Mouse (Mus musculus) embryonic facial prominence, embryonic 15.5 days (tissue): Measurements from ENCODE around the gene Atp1a4. TPM values are rescaled to one million over a fixed set of nuclear protein-coding genes. Genes with fewer than 3 reads are reported as not detected.
"Not testable (repeated sequence)": the region's sequence is repeated elsewhere in the genome, so short reads cannot be mapped to it uniquely, and the experiment has no call there.

ENCODE experiments used
- ATAC-seq: fragments of 200-750 bp; cut with Nextera tagmentation; 2 replicates; pipeline ENCODE4 v1.8.0; 2017; ENCODE audit warnings: low read depth, moderate TSS enrichment; ENCODE audit not compliant: insufficient number of reproducible peaks, low FRiP score, low TSS enrichment
- H3K27ac ChIP-seq: fragments of 300-500 bp; sonication (generic); replicated peaks from 2 replicates; pipeline ENCODE4 v1.5.1; 2015; ENCODE audit warnings: mild to moderate bottlenecking, inconsistent platforms
- H3K27me3 ChIP-seq: fragments of 300-500 bp; sonication (generic); 2 replicates; pipeline ENCODE4 v1.6.1; 2015; ENCODE audit warnings: inconsistent platforms
- H3K36me3 ChIP-seq: fragments of 300-500 bp; sonication (generic); 2 replicates; pipeline ENCODE4 v1.6.1; 2015; ENCODE audit warnings: mild to moderate bottlenecking, inconsistent platforms
- H3K4me1 ChIP-seq: fragments of 300-500 bp; sonication (generic); 2 replicates; pipeline ENCODE4 v1.6.1; 2015; ENCODE audit warnings: inconsistent platforms
- H3K4me2 ChIP-seq: fragments of 300-500 bp; sonication (generic); replicated peaks from 2 replicates; pipeline ENCODE4 v1.6.1; 2015; ENCODE audit warnings: mild to moderate bottlenecking, inconsistent platforms
- H3K4me3 ChIP-seq: fragments of 300-500 bp; sonication (generic); replicated peaks from 2 replicates; pipeline ENCODE4 v1.5.1; 2015; ENCODE audit warnings: mild to moderate bottlenecking, inconsistent platforms
- H3K9ac ChIP-seq: fragments of 300-500 bp; sonication (generic); 2 replicates; pipeline ENCODE4 v1.6.1; 2015; ENCODE audit warnings: inconsistent platforms
- H3K9me3 ChIP-seq: fragments of 300-500 bp; sonication (generic); replicated peaks from 2 replicates; pipeline ENCODE4 v1.6.1; 2016; ENCODE audit warnings: inconsistent platforms
- WGBS: fragments of 180-500 bp; shearing (Covaris S2); methylation state at CpG from one replicate; pipeline ENCODE4 v1.1.7; 2015; 5-methylcytosine and 5-hydroxymethylcytosine counted together
- polyA plus RNA-seq: library from polyadenylated mRNA; unstranded; fragments of >200 nt; fragmentation: Nextera tagmentation; extraction: Ambion mirVana; gene quantifications from 2 replicates; pipeline ENCODE4 v1.2.1, GENCODE M21; 2015

Atp1a4 gene
- polyA plus RNA-seq, 1 experiment from 2014 or later: not detected

- no peak overlapping the region for H3K27ac ChIP-seq
- 0 out of 2 replicates have a peak, but pooled peaks cover 3% of the 10 kb centered on the region for H3K4me1 ChIP-seq
- ATAC-seq: no peak
- H3K36me3 ChIP-seq: no peaks in the 10 kb centered on the region
- H3K4me2 ChIP-seq: no peak overlapping the region
- H3K9ac ChIP-seq: no peak overlapping the region
- H3K9me3 ChIP-seq: no peaks in the 10 kb centered on the region
- H3K27me3 ChIP-seq: peaks cover 7% of the 10 kb centered on the region; the same call in 1 of the 2 replicates
- H3K4me3 ChIP-seq: no peak overlapping the region
- 68% methylated on average over 4 of the region's 4 CpGs for WGBS
These were observed 11.0 kb downstream of the Atp1a4 start for GRCm38 (mm10) chr1:172247216-172247615.

GRCm38 (mm10) chr1:172244645-172245044 is 13.6 kb downstream of the Atp1a4 start:
- H3K4me1 ChIP-seq, H3K4me3 ChIP-seq, ATAC-seq, H3K27ac ChIP-seq, H3K4me2 ChIP-seq, H3K9me3 ChIP-seq, H3K9ac ChIP-seq, H3K27me3 ChIP-seq, H3K36me3 ChIP-seq: not testable (repeated sequence)
- WGBS: 46% methylated on average over 23 of the region's 23 CpGs

- H3K4me2 ChIP-seq: no peak overlapping the region
- H3K4me3 ChIP-seq: no peak overlapping the region
- 25% methylated on average over 16 of the region's 16 CpGs for WGBS
- H3K9me3 ChIP-seq: no peaks in the 10 kb centered on the region
- peaks cover 7% of the 10 kb centered on the region; the same call in 1 of the 2 replicates for H3K27me3 ChIP-seq
- H3K27ac ChIP-seq: no peak overlapping the region
- H3K4me1 ChIP-seq: 0 out of 2 replicates have a peak, but pooled peaks cover 3% of the 10 kb centered on the region
- H3K9ac ChIP-seq: no peak overlapping the region
- no peak for ATAC-seq
- no peaks in the 10 kb centered on the region for H3K36me3 ChIP-seq
These were observed 14.5 kb downstream of the Atp1a4 start for GRCm38 (mm10) chr1:172243547-172244205.

GRCm38 (mm10) chr1:172242401-172242800 is 15.8 kb downstream of the Atp1a4 start:
- ATAC-seq: peak; percentile 81
- Histone ChIP-seq H3K36me3 (no peaks in the 10 kb centered on the region), H3K9ac (no peak overlapping the region), H3K4me2 (no peak overlapping the region), H3K4me1 (0 out of 2 replicates have a peak, but pooled peaks cover 3% of the 10 kb centered on the region), H3K4me3 (no peak overlapping the region), H3K9me3 (no peaks in the 10 kb centered on the region), H3K27ac (no peak overlapping the region; the same call in 1 of the 2 replicates), H3K27me3 (peaks cover 7% of the 10 kb centered on the region; the same call in 1 of the 2 replicates)
- WGBS: 25% methylated on average over 2 of the region's 2 CpGs

- no peaks in the 10 kb centered on the region for H3K9me3 ChIP-seq
- 0 out of 2 replicates have a peak, but pooled peaks cover 3% of the 10 kb centered on the region for H3K4me1 ChIP-seq
- peaks cover 7% of the 10 kb centered on the region; the same call in 1 of the 2 replicates for H3K27me3 ChIP-seq
- WGBS: 63% methylated on average over 6 of the region's 6 CpGs
- no peak for ATAC-seq
- no peak overlapping the region for H3K27ac ChIP-seq
- no peak overlapping the region for H3K4me3 ChIP-seq
- no peak overlapping the region for H3K4me2 ChIP-seq
- no peak overlapping the region for H3K9ac ChIP-seq
- no peaks in the 10 kb centered on the region for H3K36me3 ChIP-seq
These were observed 17.1 kb downstream of the Atp1a4 start for GRCm38 (mm10) chr1:172240945-172241708.

GRCm38 (mm10) chr1:172229215-172229614 is 29.0 kb downstream of the Atp1a4 start:
- H3K27me3 ChIP-seq: no peaks in the 10 kb centered on the region
- ATAC-seq: no peak
- 84% methylated on average over 1 of the region's 1 CpGs for WGBS
- H3K9me3 ChIP-seq: no peaks in the 10 kb centered on the region
- no peak overlapping the region for H3K4me3 ChIP-seq
- H3K4me2 ChIP-seq: no peak overlapping the region
- no peaks in the 10 kb centered on the region for H3K4me1 ChIP-seq
- H3K36me3 ChIP-seq: no peaks in the 10 kb centered on the region
- no peak overlapping the region for H3K9ac ChIP-seq
- no peak overlapping the region for H3K27ac ChIP-seq

GRCm38 (mm10) chr1:172228209-172228608 is 30.0 kb downstream of the Atp1a4 start:
- Histone ChIP-seq H3K36me3 (no peaks in the 10 kb centered on the region), H3K9me3 (no peaks in the 10 kb centered on the region), H3K9ac (no peak overlapping the region), H3K4me2 (no peak overlapping the region), H3K4me1 (no peaks in the 10 kb centered on the region), H3K27ac (no peak overlapping the region), H3K27me3 (no peaks in the 10 kb centered on the region), H3K4me3 (no peak overlapping the region)
- ATAC-seq: no peak
- WGBS: 77% methylated on average over 2 of the region's 2 CpGs

GRCm38 (mm10) chr1:172221297-172222063 is 36.7 kb downstream of the Atp1a4 start:
- H3K4me3 ChIP-seq: no peak overlapping the region
- peak overlapping the region; percentile 83 for H3K27ac ChIP-seq
- 30% methylated on average over 11 of the region's 11 CpGs for WGBS
- H3K9me3 ChIP-seq: no peaks in the 10 kb centered on the region
- H3K27me3 ChIP-seq: no peaks in the 10 kb centered on the region
- H3K4me2 ChIP-seq: no peak overlapping the region
- H3K9ac ChIP-seq: no peak overlapping the region
- ATAC-seq: peak; percentile 68
- peaks cover 43% of the 10 kb centered on the region for H3K4me1 ChIP-seq
- no peaks in the 10 kb centered on the region for H3K36me3 ChIP-seq

- Histone ChIP-seq H3K4me2 (no peak overlapping the region), H3K4me3 (no peak overlapping the region), H3K9me3 (no peaks in the 10 kb centered on the region), H3K36me3 (no peaks in the 10 kb centered on the region), H3K27me3 (no peaks in the 10 kb centered on the region), H3K9ac (no peak overlapping the region), H3K27ac (peak overlapping the region; percentile 83), H3K4me1 (peaks cover 43% of the 10 kb centered on the region)
- WGBS: 32% methylated on average over 10 of the region's 10 CpGs
- peak; percentile 32; the same call in 1 of the 2 replicates for ATAC-seq
These were observed 37.8 kb downstream of the Atp1a4 start for GRCm38 (mm10) chr1:172220414-172220813.

GRCm38 (mm10) chr1:172219451-172220406 is 38.5 kb downstream of the Atp1a4 start, which contains the start of gene Casq1:
TSS of gene Casq1 (minus strand) at chr1:172219868.
- Histone ChIP-seq H3K9me3 (no peaks in the 10 kb centered on the region), H3K36me3 (no peaks in the 10 kb centered on the region), H3K4me3 (no peak within 1 kb of the TSS), H3K27ac (peak within 1 kb of the TSS; percentile 83), H3K9ac (no peak within 1 kb of the TSS), H3K27me3 (no peaks in the 10 kb centered on the region), H3K4me1 (peaks cover 44% of the 10 kb centered on the region), H3K4me2 (no peak within 1 kb of the TSS)
- WGBS: 74% methylated on average over 19 of the region's 19 CpGs
- no peak for ATAC-seq
